Mouse (Mus musculus) kidney, adult 10 weeks (tissue): ENCODE results near the gene Prlh. TPM values are rescaled to one million over a fixed set of nuclear protein-coding genes. Genes with fewer than 3 reads are reported as not detected.

Source experiments
- polyA plus RNA-seq: library from polyadenylated mRNA; stranded (reverse); fragments of 350-450 nt; fragmentation: Illumina TruSeq; extraction: RNeasy Lipid Tissue Mini Kit (QIAGEN cat#74804); gene quantifications from one replicate; pipeline ENCODE4 v1.2.3, GENCODE M21; 2014; ENCODE audit warnings: low read depth, low replicate concordance

Prlh gene
- not detected for polyA plus RNA-seq

GRCm38 (mm10) chr1:90952808-90953207 is at the start of gene Prlh:
Gene Prlh, plus strand, starts transcription at chr1:90953108.

GRCm38 (mm10) chr1:90914948-90915569 is 37.8 kb upstream of the Prlh start, which contains the start of gene Mlph:
Gene Mlph, plus strand, starts transcription at chr1:90915085.

GRCm38 (mm10) chr1:90969347-90969784 is 16.5 kb downstream of the Prlh start, which contains the start of gene Rab17:
Gene Rab17, minus strand, starts transcription at chr1:90969661.

GRCm38 (mm10) chr1:90998268-90998890 is 45.5 kb downstream of the Prlh start, which contains the start of gene Lrrfip1:
Gene Lrrfip1, plus strand, starts transcription at chr1:90998737.

Other genes with a start within 250 kb of the Prlh start
- 13.6 TPM for gene Col6a3, start 109.1 kb upstream of the Prlh start, polyA plus RNA-seq
- 1.8 TPM for gene Mlph, start 38.0 kb upstream of the Prlh start, polyA plus RNA-seq
- gene Rab17, start 16.6 kb downstream of the Prlh start, polyA plus RNA-seq = 2.3 TPM
- 34.3 TPM for gene Lrrfip1, start 45.6 kb downstream of the Prlh start, polyA plus RNA-seq
- gene Rbm44, start 192.0 kb downstream of the Prlh start, polyA plus RNA-seq = not detected
- not detected for gene Ramp1, start 226.7 kb downstream of the Prlh start, polyA plus RNA-seq